Mouse (Mus musculus): ENCODE data around the gene Retsat. TPM values are rescaled to one million over a fixed set of nuclear protein-coding genes. Genes with fewer than 3 reads are reported as not detected.
A peak's percentile ranks its signal among the peaks of the same experiment; 100 is the strongest.

Gene Retsat
- 22.9 and 40.1 TPM in 2 replicates for polyA plus RNA-seq (2012; rRNA removed)

DNA sequence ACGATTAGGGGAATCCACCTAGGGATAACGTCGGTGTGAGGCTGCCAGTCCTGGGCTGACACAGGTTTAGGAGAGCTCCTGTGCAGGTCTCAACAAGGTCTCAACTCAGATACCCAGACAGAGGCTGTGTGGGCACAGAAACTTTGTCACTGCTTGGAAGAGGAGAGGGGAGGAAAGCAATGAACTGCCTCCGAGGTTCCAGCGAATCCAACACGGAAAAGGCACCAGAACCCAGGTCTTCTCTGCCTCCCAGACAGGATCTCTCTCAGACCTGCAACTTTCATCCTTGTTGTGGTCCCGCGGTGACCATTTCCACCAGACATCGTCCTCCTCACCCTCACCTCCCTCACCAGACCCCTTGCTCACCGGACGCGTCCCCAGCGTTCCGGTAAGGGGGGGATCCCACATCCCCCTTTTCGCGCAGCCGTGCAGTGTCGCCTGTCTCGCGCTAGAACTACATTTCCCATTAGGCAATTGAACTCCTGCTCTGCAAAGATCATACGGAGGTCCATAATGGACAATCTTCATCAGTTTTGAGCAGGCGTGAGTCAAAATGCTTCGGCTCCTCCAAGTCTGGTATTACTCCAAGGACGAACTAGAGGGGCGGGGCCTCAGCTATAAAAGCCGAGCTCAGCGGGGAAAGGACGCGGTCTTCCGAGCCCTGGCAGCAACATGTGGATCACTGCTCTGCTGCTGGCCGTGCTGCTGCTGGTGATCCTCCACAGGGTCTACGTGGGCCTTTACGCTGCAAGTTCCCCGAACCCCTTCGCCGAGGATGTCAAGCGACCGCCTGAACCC, at the start of gene Retsat, which contains the start of gene Elmod3:
Retsat (plus strand) TSS at position 520 of the 798 bp plus-strand sequence.
Elmod3 (minus strand) TSS at position 458 of the 798 bp plus-strand sequence.
- WGBS: under 1% methylated on average over 38 of the region's 38 CpGs
- DNase-seq (ENCODE audit: low read depth, low spot score): peak; percentile 98

DNA sequence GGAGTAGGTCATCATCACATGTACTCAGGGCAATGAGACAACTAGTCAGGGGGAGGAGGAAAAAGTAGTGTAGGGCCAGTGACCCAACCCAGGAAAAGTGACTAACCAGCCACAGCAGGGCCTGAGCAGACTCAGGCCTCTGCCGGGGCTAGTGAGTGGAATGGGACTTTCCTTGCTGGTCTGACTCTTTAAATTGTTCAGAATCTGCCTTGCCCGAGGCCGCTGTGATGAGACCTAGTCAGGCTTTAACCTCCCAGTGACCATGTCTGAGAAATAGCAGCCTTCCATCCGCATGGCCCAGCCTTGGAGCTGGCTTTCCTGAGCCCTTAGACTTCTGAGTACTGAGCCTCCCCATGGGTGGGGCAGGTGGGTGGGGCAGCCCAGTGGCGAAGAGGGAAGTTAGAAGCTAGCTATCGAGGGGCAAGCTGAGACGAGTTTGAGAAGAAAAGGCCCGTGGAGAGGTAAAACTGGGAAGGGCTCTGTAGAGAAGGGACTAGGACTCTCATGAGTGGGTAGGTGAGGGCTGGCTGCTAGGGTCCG, 49.2 kb upstream of the Retsat start:
- 19% methylated on average over 9 of the region's 9 CpGs for WGBS
- DNase-seq (ENCODE audit: low read depth, low spot score): no peak

DNA sequence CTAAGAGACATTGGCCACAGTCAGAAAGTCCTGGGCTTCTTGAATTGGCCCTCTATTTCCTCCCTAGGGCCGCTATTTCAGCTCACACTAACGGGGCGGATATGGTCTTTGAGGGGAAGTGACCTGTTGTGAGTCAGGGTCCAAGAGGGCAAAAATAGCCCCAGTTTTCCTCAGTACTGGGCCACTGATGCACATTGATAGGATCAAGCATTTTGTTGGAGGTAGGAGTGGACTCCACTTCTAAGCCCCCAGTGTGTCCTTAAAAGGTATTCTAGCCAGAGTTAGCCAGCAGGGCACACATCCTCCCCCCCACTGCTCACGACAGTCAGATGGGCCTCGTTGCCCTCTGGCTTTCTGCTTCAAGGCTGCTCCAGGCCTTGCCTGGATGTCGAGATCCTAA, 48.2 kb upstream of the Retsat start:
- no peak for DNase-seq (ENCODE audit: low read depth, low spot score)
- 55% methylated on average over 6 of the region's 6 CpGs for WGBS

DNA sequence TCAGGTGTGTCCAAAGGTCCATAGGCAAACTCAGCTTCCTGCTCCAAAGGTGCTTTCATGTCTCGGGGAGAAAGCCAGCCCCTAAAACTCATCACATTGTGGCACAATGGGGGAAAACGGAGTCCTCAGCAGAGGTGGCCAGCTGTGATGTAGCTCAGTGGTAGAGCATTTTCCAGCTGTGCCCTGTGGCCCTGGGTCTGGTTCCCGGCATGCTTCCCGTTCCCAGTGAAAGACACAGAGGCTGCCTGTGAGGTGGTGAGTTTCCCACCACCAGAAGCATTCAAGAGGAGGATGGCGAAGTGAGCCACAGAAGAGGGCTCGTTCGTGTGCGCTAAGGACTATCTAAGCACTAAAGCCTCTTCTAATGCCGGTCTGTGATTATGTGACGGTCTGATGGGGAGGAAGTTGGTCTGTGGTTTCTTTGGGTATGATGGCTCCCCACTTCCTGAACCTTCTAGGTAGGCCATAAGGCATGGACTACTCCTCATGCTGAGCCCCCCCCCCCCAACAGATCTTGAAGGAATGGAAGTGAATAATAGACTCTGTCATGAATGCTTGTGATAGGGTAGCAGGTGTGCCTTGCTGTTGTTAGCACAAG, 47.7 kb upstream of the Retsat start:
- WGBS: 70% methylated on average over 10 of the region's 10 CpGs
- DNase-seq (ENCODE audit: low read depth, low spot score): no peak

DNA sequence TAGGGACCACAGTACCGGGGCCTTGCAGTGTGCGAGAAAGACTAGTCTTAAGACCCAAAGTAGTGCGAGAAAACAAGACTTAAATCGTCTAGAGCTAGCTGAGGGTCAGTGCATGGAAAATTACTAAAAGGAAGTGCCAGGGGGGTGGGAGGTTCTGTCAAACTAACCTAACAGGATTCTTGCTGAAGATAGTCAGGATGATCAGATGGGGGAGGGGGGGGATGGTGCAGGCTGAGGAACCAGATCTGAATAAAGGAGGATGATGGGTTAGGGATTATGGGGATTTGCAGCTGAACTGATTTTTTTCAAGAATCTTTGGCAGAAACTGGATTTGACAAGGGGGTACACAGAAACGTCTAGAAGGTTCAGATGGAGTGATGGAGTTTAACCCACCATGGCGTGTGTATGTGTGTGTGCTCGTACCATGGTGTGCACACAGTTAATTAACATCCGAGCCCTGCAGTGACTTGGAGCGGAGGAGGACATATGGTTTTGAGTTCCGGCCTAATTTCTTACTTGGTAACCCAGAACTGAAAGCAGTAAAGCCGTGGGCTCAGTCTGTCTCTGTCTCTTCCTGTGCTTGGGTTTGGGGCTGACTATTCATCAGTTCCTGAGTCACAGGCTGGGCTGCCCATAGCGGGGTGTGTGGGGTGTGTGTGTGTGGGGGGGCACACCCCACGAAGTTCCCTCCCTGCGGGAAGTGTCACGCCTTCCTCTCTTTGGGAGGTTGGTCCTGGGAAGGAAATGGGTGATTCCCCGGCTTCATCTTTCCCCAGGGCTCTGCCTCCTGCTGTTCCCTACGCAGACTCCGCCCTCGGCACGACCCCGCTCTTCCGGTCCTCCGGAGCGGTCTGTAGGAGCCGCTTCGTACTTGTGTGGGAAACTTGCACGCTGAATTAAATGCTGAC, 45.9 kb upstream of the Retsat start:
- WGBS: 16% methylated on average over 27 of the region's 27 CpGs
- DNase-seq (ENCODE audit: low read depth, low spot score): no peak

DNA sequence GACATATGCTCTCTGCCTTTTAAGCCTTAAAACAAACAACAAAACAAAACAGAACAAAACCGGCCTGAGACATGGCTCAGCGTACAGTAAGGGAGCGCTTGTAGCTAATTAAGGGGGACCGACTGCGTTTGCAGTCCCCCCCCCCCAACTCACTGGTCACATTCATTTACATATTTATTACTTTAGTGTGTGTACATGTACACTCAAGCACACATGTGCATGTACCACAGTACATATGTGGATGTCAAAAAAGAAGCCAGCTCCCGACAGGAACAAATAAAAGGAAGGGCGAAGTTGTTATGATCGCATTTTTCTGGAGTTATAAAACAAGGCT, 45.2 kb upstream of the Retsat start:
- no peak for DNase-seq (ENCODE audit: low read depth, low spot score)
- 2% methylated on average over 8 of the region's 8 CpGs for WGBS

DNA sequence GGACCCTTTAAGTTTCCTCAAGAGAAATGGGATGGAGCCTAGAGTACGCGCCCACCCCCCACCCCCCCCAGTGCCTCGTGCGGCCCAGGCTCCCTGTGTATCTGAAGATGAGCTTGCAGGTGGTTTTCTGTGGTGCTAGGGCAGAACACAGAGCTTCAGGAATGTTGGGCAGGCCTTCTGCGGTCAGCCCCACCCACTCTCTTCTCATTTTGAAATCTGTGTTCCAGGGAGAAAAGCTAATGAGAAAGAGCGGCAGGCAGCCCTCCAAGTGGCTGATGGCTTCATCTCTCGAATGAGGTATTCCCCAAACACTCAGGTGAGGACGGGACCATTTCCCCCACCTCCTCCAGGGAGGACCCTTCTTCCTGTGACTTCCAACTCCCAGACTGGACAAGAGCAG, 37.5 kb upstream of the Retsat start:
- no peak for DNase-seq (ENCODE audit: low read depth, low spot score)
- 85% methylated on average over 8 of the region's 8 CpGs for WGBS

DNA sequence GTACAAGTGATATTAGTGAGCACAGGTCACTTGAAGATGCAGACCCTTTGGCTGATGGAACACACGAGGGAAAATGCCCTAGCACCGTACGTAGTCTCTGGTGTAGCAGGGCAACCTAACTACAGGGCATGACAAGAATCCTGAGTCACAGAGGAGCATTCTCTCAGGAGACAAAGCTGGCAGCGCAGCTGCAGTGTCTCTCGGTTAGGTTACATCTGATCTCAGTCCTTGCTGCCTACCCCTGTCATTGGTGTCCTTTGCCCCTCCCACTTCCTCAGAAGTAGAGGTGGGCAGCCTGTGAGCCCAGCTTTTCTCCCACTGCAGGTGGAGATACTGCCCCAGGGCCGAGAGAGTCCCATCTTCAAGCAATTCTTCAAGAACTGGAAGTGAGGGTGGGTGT, 35.8 kb upstream of the Retsat start:
- DNase-seq (ENCODE audit: low read depth, low spot score): no peak
- WGBS: 79% methylated on average over 6 of the region's 6 CpGs

DNA sequence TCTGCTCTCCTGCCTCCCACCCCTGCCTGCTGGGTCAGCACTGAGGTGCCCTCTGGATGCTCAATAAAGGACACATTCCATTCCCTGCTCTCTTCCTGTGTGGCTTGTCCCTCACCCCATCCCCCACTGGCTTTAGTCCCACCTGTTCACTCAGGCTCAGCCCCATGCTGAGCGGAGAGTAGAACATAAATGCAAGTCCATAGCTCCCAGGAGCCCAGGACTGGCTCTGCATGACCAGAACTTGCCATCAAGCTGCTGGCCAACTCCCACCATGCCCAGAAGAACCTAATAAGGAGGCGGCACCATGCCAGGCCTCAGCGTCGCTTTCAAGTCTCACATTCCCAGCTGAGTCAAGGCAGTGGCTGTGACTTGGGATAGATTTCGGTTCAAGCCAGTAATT, 35.4 kb upstream of the Retsat start:
- WGBS: 81% methylated on average over 5 of the region's 5 CpGs
- no peak for DNase-seq (ENCODE audit: low read depth, low spot score)

DNA sequence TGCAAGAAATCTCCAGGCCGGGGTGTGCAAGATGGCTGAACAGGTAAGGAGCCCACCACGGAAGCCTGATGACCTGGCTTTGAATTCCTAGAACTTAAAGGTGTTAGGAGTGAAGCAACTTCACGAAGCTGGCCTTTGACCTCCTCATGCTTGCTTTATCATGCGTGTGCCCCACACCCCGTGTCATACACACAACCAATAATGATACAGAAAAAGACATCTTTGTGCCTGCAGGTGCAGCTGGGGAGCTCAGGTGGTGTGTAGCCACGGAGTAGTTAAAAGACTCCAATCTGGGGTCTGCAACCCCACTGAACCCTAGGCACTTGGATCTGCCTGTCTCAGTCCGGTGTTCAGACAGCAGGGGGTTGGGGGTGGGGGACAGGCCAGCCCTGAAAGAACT, 32.8 kb upstream of the Retsat start:
- 53% methylated on average over 7 of the region's 7 CpGs for WGBS
- DNase-seq (ENCODE audit: low read depth, low spot score): no peak

DNA sequence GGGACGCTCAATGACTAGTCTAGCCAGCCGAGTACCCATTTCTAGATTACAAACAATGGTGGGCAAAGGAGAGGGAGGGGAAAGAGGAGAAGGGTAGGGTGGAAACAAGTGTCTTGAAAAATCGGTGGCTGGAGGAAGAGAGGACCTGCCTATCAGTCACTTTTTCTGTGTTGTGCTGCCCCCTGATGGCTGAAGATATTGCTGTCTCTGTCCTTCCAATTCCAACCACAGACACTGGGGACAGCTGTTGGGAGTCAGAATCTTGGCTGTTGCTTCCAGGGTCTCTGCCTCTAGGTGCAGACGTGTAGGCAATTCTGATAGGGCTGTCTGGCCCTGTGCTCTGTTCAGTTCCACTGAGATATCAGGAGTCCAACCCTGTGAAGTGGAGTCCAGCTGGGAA, 32.2 kb upstream of the Retsat start:
- 3% methylated on average over 4 of the region's 4 CpGs for WGBS
- no peak for DNase-seq (ENCODE audit: low read depth, low spot score)

DNA sequence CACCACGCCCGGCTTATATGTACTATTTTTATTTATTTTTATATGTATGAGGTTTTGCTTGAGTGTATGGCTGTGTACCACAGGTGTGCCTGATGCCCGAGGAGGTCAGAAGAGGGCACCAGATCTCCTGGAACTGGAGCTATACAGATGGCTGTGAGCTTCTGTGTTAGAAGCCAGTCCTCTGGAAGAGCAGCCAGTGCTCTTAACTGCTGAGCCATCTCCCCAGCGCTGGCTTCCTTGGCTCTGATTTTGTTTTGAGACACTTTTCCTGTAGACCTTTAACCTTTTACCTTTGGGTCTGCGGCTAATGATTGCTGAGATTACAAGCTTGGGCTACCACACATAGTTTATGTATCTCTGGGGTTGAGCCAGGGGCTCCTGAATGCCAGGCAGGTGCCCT, 30.8 kb upstream of the Retsat start:
- WGBS: 66% methylated on average over 5 of the region's 5 CpGs
- no peak for DNase-seq (ENCODE audit: low read depth, low spot score)

DNA sequence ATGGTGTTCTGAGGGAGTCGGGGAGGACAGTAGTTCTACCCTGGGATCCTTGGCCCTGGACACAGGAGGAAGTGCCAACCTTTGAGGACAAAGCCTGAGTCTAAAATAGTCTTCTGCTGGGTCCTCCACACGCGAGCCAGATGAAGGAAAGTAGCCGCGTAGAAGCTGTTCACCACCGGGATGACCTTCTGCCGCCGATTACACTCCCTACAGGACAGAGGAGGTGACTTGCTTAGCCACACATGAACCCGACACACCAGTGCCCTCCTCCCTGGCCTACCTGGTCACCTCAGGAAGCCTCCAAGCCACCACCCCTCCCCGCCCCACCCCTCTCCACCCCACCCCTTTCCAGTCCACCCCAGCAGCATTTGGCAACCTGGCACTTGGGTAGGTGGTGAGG, 29.5 kb upstream of the Retsat start:
- 83% methylated on average over 10 of the region's 10 CpGs for WGBS
- DNase-seq (ENCODE audit: low read depth, low spot score): no peak

DNA sequence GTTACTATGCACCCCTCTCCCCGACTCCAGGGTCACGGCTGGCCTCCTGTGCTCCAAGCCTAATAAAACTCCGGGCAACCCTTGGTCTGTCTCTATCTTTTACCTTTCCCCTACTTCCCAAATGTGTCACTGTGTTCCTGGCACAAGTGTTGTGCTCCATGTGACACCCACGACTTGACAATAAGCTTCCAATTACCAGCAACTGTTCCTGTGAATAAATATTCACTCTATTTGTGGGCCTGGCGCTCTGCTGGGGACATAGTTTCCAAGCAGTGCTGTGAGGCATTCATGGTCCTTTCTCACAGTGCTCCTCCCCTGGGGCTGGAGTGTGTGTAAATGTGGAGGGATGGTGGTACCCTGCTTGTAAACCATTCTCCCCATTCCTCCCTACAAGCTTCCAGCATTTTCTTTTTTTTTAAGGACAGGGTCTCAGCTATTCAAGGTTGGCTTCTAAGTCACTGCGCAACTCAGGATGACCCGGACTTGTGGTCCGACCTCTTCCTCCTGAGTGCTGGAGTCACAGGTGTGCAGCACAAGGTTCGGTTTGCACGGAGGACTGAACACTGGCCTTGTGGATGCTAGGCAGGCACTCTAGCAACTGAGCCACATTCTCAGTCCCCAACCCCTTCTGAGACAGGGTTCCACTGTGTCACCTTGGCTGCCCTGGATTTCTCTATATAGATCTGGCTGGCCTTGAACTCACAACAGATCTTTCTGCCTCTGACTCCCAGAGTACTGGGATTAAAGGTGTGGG, 27.5 kb upstream of the Retsat start:
- 73% methylated on average over 10 of the region's 10 CpGs for WGBS

DNA sequence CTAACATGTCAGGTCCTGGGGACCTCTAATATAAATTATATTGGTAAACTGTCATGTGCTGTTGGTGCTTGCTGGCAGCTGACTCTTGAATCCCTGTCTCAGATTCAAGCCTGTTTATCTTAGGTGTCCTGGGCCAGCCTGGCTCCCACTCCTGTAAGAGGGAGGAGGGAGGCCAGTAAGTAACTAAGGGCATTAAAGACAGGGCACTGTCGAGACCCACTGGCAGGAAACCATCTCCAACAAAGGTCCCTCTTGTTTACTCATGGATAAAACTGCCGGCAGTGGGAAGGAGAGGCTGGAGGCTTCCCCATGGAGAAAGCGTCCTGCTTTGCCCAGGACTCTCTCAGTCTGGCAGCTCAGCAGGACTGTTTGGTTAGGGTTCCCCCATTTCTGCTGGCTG, 26.4 kb upstream of the Retsat start:
- 49% methylated on average over 3 of the region's 3 CpGs for WGBS
- no peak for DNase-seq (ENCODE audit: low read depth, low spot score)

More for the DNA sequence above, 27.5 kb upstream of the Retsat start:
- DNase-seq (ENCODE audit: low read depth, low spot score): no peak

DNA sequence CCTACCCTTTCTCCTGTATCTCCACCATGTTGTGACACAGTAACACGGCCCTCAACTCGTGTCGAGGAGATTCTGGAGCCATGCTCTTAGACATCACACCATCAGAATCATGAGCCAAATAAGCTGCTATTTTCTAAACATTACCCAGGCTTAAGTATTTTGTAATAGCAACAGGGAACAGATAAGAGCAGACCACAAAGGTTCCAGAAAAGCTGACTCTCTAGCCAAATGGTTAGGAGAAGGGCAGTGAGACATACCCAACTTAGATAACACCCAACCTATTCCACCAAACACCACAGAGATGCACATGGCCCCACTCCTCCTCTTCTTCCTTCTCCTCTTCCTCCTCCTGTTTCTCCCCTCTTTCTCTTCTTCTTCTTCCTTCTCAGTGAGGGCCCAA, 22.2 kb upstream of the Retsat start:
- DNase-seq (ENCODE audit: low read depth, low spot score): no peak
- 93% methylated on average over 3 of the region's 3 CpGs for WGBS

DNA sequence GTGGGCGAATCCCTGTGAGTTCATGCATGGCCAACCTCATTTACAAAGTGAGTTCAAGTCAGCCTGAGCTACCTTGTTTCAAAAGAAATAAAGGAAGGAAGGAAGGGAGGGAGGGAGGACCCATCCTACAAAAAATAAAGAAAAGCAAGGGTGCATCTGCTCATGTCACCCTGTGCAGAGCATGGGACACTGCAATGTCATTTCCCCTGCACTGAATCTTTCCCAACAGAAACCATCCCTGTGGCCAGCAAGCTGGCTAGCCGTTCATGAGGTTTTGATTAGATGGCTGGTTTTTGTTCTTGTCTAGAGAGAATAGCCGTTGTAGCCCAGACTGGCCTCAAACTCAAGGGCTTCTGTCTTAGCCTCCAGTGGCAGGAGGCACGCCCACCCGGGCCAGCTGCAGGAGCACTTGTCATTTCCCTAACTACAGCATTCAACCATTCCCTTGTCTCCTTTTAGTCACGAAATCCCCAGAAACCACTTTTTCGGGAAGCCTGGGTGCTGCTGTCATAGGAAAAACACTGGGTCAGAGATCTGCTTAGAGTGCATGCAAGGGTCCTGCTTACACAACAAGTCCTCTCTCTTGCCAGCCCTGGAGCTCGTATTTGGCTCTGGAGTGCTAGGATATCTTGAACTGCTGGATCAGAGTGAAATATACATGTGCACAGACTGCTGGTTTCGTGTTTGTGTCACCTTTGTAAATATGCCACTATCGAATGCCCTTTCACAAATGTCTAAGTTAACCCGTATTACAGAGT, 16.5 kb upstream of the Retsat start:
- no peak for DNase-seq (ENCODE audit: low read depth, low spot score)
- WGBS: 77% methylated on average over 11 of the region's 11 CpGs

DNA sequence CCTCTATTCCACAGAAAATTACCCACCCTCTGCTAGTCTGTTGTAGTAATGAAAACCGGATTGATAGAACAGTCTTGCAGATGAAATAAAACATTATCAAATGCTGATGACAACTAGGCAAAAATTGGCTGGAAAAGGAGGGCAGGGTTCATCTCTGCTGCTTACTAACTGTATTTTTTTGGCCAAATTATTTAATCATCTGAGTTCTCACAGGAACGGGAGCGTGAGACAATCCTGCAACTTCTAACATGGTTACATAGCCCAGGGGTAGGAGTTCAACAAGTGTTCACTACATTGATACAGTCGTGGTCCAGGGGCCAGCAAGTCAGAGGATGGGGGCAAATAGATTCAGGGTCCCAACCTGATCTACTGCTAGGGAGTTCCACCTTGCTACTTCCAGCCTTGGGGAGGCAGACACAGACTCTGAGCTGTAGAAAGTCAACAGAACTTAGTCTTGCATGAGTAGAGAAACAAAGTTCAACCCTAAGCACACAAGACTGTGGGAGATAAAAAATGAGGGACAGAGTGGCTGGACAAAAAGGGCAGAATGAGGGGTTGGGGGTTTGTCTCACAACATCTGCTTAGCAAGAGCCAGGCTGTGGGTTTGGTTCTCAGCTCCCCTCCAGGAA, 14.9 kb upstream of the Retsat start:
- WGBS: 90% methylated on average over 4 of the region's 4 CpGs
- no peak for DNase-seq (ENCODE audit: low read depth, low spot score)

Measured in large intestine, adult 2 months (tissue).